ENCODE assay signal across 8 mouse cellular contexts in genomic region chr1:80338398-80338797, GRCm38 (mm10). TPM values are rescaled to one million over a fixed set of nuclear protein-coding genes. Genes with fewer than 3 reads are reported as not detected.
DNase-seq lines count a peak whose midpoint lies in the region; ATAC-seq and TF ChIP-seq lines count a peak whose summit lies in the region.

No protein-coding gene starts in this region.

- no peak overlapping the region for H3K27ac ChIP-seq in heart, embryonic 14.5 days (replicated peaks in 1 of 2; ENCODE audit: control insufficient read depth in 1 of 2, insufficient read depth in 1 of 2, low read depth in 2 of 2, low read length in 2 of 2)
- H3K27ac ChIP-seq in MEL (ENCODE audit: control insufficient read depth, low read depth, low read length) (no peak overlapping the region), macrophage (no peak overlapping the region)
- H3K27ac ChIP-seq in hindbrain, embryonic 12.5 days: no peak overlapping the region

- WGBS in heart, embryonic 14.5 days: 5% methylated on average over 1 of the region's 1 CpGs
- WGBS in hindbrain, embryonic 12.5 days: 44% methylated on average over 1 of the region's 1 CpGs
- 21% methylated on average over 1 of the region's 1 CpGs for WGBS in macrophage (ENCODE audit: missing documents)

- no peak for TF ChIP-seq CTCF in MEL (IDR thresholded peaks at IDR 0.05 in 2 of 3, conservative IDR thresholded peaks at IDR 0.05 in 1 of 3; ENCODE audit: control insufficient read depth in 1 of 3, insufficient read depth in 1 of 3, low read depth in 2 of 3, low read length in 3 of 3, poor library complexity in 1 of 3, severe bottlenecking in 1 of 3)

- no peak for TF ChIP-seq RAD21 in MEL (IDR thresholded peaks at IDR 0.05; ENCODE audit: low read depth, low read length)

- 0 out of 2 replicates have a peak, but pooled peaks cover 2% of the 10 kb centered on the region for H3K36me3 ChIP-seq in heart, embryonic 14.5 days (ENCODE audit: control insufficient read depth, insufficient read depth, low read length)
- H3K36me3 ChIP-seq in MEL (ENCODE audit: control insufficient read depth in 1 of 2, insufficient read depth in 2 of 2, low read length in 2 of 2): peaks cover 0 to 36% of the 10 kb centered on the region in 2 experiments
- H3K36me3 ChIP-seq in hindbrain, embryonic 12.5 days: no peaks in the 10 kb centered on the region
- no peaks in the 10 kb centered on the region for H3K36me3 ChIP-seq in macrophage (ENCODE audit: inconsistent target)

- H3K4me2 ChIP-seq in heart, embryonic 14.5 days (ENCODE audit: low read length): peak overlapping the region; percentile 86
- peak overlapping the region; percentile 93 for H3K4me2 ChIP-seq in hindbrain, embryonic 12.5 days (replicated peaks)

- peak overlapping the region in 1 of 2 experiments; percentile 90; a peak in 2 of 4 replicates for H3K4me3 ChIP-seq in heart, embryonic 14.5 days (ENCODE audit: control insufficient read depth in 1 of 2, insufficient read depth in 1 of 2, low read depth in 1 of 2, low read length in 2 of 2)
- H3K4me3 ChIP-seq in MEL (ENCODE audit: control insufficient read depth in 1 of 2, insufficient read depth in 1 of 2, low read depth in 2 of 2, low read length in 2 of 2) (peak overlapping the region in 1 of 2 experiments; percentile 98; a peak in 2 of 4 replicates), macrophage (ENCODE audit: inconsistent target) (peak overlapping the region; percentile 90)
- peak overlapping the region; percentile 23 for H3K4me3 ChIP-seq in hindbrain, embryonic 12.5 days

- TF ChIP-seq POLR2A in MEL (IDR thresholded peaks at IDR 0.05; ENCODE audit: control insufficient read depth in 1 of 2, insufficient read depth in 1 of 2, low read depth in 1 of 2, low read length in 2 of 2, poor library complexity in 1 of 2): no peak

- H3K27me3 ChIP-seq in heart, embryonic 14.5 days (ENCODE audit: control insufficient read depth, insufficient read depth, low read length): no peaks in the 10 kb centered on the region
- no peaks in the 10 kb centered on the region for H3K27me3 ChIP-seq in MEL (ENCODE audit: control insufficient read depth in 1 of 2, insufficient read depth in 2 of 2, low read length in 2 of 2)
- H3K27me3 ChIP-seq in hindbrain, embryonic 12.5 days: no peaks in the 10 kb centered on the region

- ATAC-seq in heart, embryonic 14.5 days (ENCODE audit: insufficient number of reproducible peaks, insufficient read depth, low FRiP score, low read depth): no peak
- ATAC-seq in hindbrain, embryonic 12.5 days (ENCODE audit: low FRiP score): no peak

- peaks cover 0 to 37% of the 10 kb centered on the region in 2 experiments; a peak in 2 of 4 replicates for H3K4me1 ChIP-seq in heart, embryonic 14.5 days (ENCODE audit: control insufficient read depth in 2 of 2, insufficient read depth in 2 of 2, low read length in 2 of 2)
- H3K4me1 ChIP-seq in MEL (ENCODE audit: control insufficient read depth in 1 of 2, insufficient read depth in 2 of 2, low read length in 2 of 2): peaks cover 14 to 15% of the 10 kb centered on the region in 2 experiments; a peak in 3 of 4 replicates
- peaks cover 24% of the 10 kb centered on the region for H3K4me1 ChIP-seq in hindbrain, embryonic 12.5 days

- TF ChIP-seq EP300 in MEL (IDR thresholded peaks at IDR 0.05; ENCODE audit: low read depth in 1 of 2, low read length in 2 of 2): no peak

- H3K9ac ChIP-seq in heart, embryonic 14.5 days (ENCODE audit: low read length): peak overlapping the region; percentile 97
- peak overlapping the region; percentile 98 for H3K9ac ChIP-seq in MEL (ENCODE audit: control insufficient read depth, low read depth, low read length, poor library complexity, severe bottlenecking)
- peak overlapping the region; percentile 54 for H3K9ac ChIP-seq in hindbrain, embryonic 12.5 days

- DNase-seq in heart, postnatal 4 days: no peak
- no peak for DNase-seq in MEL (ENCODE audit: low read depth, low spot score)
- no peak for DNase-seq in thymus, adult 18-20 months
- no peak for DNase-seq in urinary bladder, adult 18-20 months (ENCODE audit: low spot score in 2 of 2)
- DNase-seq in embryo, embryonic 10.5 days (ENCODE audit: low spot score): no peak

- H3K79me2 ChIP-seq in MEL (ENCODE audit: control insufficient read depth, insufficient read depth, low read length, poor library complexity) (peaks cover 52% of the 10 kb centered on the region), macrophage (ENCODE audit: inconsistent target) (peaks cover 64% of the 10 kb centered on the region)

- H3K9me3 ChIP-seq in heart, embryonic 14.5 days (ENCODE audit: control insufficient read depth, low read length): no peaks in the 10 kb centered on the region
- H3K9me3 ChIP-seq in MEL (replicated peaks; ENCODE audit: insufficient read depth, low read length): no peaks in the 10 kb centered on the region
- no peaks in the 10 kb centered on the region for H3K9me3 ChIP-seq in hindbrain, embryonic 12.5 days (replicated peaks)

TF ChIP-seq in MEL, 35 proteins besides CTCF, POLR2A, EP300 and RAD21:
- TF ChIP-seq MAZ (IDR thresholded peaks at IDR 0.05; ENCODE audit: low read depth, low read length) (no peak), USF2 (IDR thresholded peaks at IDR 0.05; ENCODE audit: borderline replicate concordance in 1 of 2, insufficient read depth in 1 of 2, low read depth in 1 of 2, low read length in 2 of 2) (no peak), MYB (IDR thresholded peaks at IDR 0.05; ENCODE audit: low read depth, low read length) (no peak), NRF1 (IDR thresholded peaks at IDR 0.05; ENCODE audit: insufficient read depth, low read depth, low read length, poor library complexity, severe bottlenecking) (no peak), POLR2AphosphoS2 (IDR thresholded peaks at IDR 0.05; ENCODE audit: low read length) (no peak), ZMIZ1 (IDR thresholded peaks at IDR 0.05; ENCODE audit: low read depth, low read length) (no peak), NELFE (IDR thresholded peaks at IDR 0.05; ENCODE audit: low read depth, low read length) (no peak), HCFC1 (IDR thresholded peaks at IDR 0.05; ENCODE audit: low read depth, low read length) (no peak), CHD1 (IDR thresholded peaks at IDR 0.05; ENCODE audit: low read depth, low read length) (no peak; the same call in 1 of the 2 replicates), JUND (IDR thresholded peaks at IDR 0.05; ENCODE audit: low read depth, low read length) (no peak), TAL1 (IDR thresholded peaks at IDR 0.05; ENCODE audit: low read length) (no peak)

RNA-seq across cellular contexts. Expression of gene Cul3, which starts 1.9 kb away (rescaled TPM):
- polyA plus RNA-seq in heart, embryonic 14.5 days (2014; fragmentation: Nextera tagmentation; extraction: Ambion mirVana): 46.4 and 48.3 TPM in 2 replicates
- 100 to 1,000 TPM; 123 to 124 TPM for total RNA-seq in heart, postnatal 4 days (2021)
- total RNA-seq in MEL (2012; rRNA removed): 68.2 and 75.8 TPM in 2 replicates
- polyA plus RNA-seq in MEL (2012; ENCODE audit: insufficient read depth in 1 of 2, insufficient read length in 2 of 2, low read depth in 1 of 2, low replicate concordance in 2 of 2, missing spikeins in 1 of 2): 1,000 to 10,000 TPM in 1 of 2 experiments, 10 to 100 TPM in 1; 90.9 to 1,559 TPM
- 23.4 and 28.3 TPM in 2 replicates for polyA plus RNA-seq in hindbrain, embryonic 12.5 days (2016; fragmentation: Nextera tagmentation; extraction: Ambion mirVana)
- total RNA-seq in macrophage (2018; cell fraction: chromatin; rRNA removed): 100 to 1,000 TPM in 3 of 26 experiments, 10 to 100 TPM in 23; 54.8 to 123 (median 69.0) TPM
- total RNA-seq in macrophage (2018; cell fraction: cytosol; rRNA removed): 100 to 1,000 TPM in 3 of 26 experiments, 10 to 100 TPM in 23; 71.5 to 107 (median 87.0) TPM
- 100 to 1,000 TPM in 5 of 26 experiments, 10 to 100 TPM in 21; 64.1 to 125 (median 79.8) TPM for total RNA-seq in macrophage (2018; cell fraction: nucleus; rRNA removed)
- 75.7 to 202 TPM (median 88.8 TPM) in 3 replicates for polyA plus RNA-seq in macrophage (2018)
